Comparison of ENCODE assay signal across 1 mouse cellular context in genomic region chr3:95232771-95233170, GRCm38 (mm10).
TF ChIP-seq lines count a peak whose summit lies in the region.

No protein-coding gene starts in this region.

TF ChIP-seq in CH12.LX, 34 proteins besides CTCF, POLR2A, EP300 and RAD21 (continued from another document):
- TF ChIP-seq TCF12 (IDR thresholded peaks at IDR 0.05; ENCODE audit: low read depth, low read length) (peak; percentile 56; the same call in 1 of the 2 replicates), MAFK (IDR thresholded peaks at IDR 0.05; ENCODE audit: insufficient replicate concordance, low read length) (peak; percentile 80; the same call in 1 of the 2 replicates), SIN3A (IDR thresholded peaks at IDR 0.05; ENCODE audit: low read length) (peak; percentile 8; the same call in 1 of the 2 replicates), MAZ (IDR thresholded peaks at IDR 0.05; ENCODE audit: low read depth, low read length) (peak; percentile 71; the same call in 1 of the 2 replicates), KAT2A (IDR thresholded peaks at IDR 0.05; ENCODE audit: insufficient replicate concordance, low read length) (no peak), ZNF384 (IDR thresholded peaks at IDR 0.05; ENCODE audit: low read depth, low read length) (no peak), NELFE (IDR thresholded peaks at IDR 0.05; ENCODE audit: low read depth, low read length) (no peak), MAX (IDR thresholded peaks at IDR 0.05; ENCODE audit: low read length) (no peak), IRF4 (IDR thresholded peaks at IDR 0.05; ENCODE audit: low read depth, low read length) (peak; percentile 99), POLR2AphosphoS2 (IDR thresholded peaks at IDR 0.05; ENCODE audit: low read depth, low read length) (no peak), E2F4 (IDR thresholded peaks at IDR 0.05; ENCODE audit: insufficient replicate concordance, low read depth, low read length) (no peak), BHLHE40 (IDR thresholded peaks at IDR 0.05; ENCODE audit: low read depth, low read length) (peak; percentile 75), SMC3 (IDR thresholded peaks at IDR 0.05; ENCODE audit: low read depth, low read length) (no peak), JUND (conservative IDR thresholded peaks at IDR 0.05; ENCODE audit: low read depth, low read length) (peak; percentile 95), ZMIZ1 (IDR thresholded peaks at IDR 0.05; ENCODE audit: low read depth, low read length) (no peak), GABPA (IDR thresholded peaks at IDR 0.05; ENCODE audit: insufficient replicate concordance, low read depth, low read length) (no peak)
